Mouse (Mus musculus) heart, embryonic 12.5 days (tissue): ENCODE results near the gene Smc3. TPM values are rescaled to one million over a fixed set of nuclear protein-coding genes. Genes with fewer than 3 reads are reported as not detected.
A peak's percentile ranks its signal among the peaks of the same experiment; 100 is the strongest.

ENCODE experiments used
- ATAC-seq: fragments of 200-750 bp; cut with Nextera tagmentation; 2 replicates; pipeline ENCODE4 v1.8.0; 2017; ENCODE audit warnings: moderate TSS enrichment, moderate library complexity; ENCODE audit not compliant: insufficient number of reproducible peaks, low FRiP score
- H3K27ac ChIP-seq: fragments of 300-500 bp; sonication (generic); 2 replicates; pipeline ENCODE4 v1.5.1; 2016; ENCODE audit warnings: mild to moderate bottlenecking, moderate library complexity; ENCODE audit not compliant: poor library complexity, severe bottlenecking
- H3K27me3 ChIP-seq: fragments of 300-500 bp; sonication (generic); replicated peaks from 2 replicates; pipeline ENCODE4 v1.6.1; 2016; ENCODE audit warnings: mild to moderate bottlenecking, moderate library complexity
- H3K36me3 ChIP-seq: fragments of 300-500 bp; sonication (generic); 2 replicates; pipeline ENCODE4 v1.6.1; 2016; ENCODE audit warnings: mild to moderate bottlenecking, moderate library complexity
- H3K4me1 ChIP-seq: fragments of 300-500 bp; sonication (generic); replicated peaks from 2 replicates; pipeline ENCODE4 v1.6.1; 2016; ENCODE audit warnings: mild to moderate bottlenecking
- H3K4me2 ChIP-seq: fragments of 300-500 bp; sonication (generic); 2 replicates; pipeline ENCODE4 v1.6.1; 2016; ENCODE audit warnings: mild to moderate bottlenecking, moderate library complexity
- H3K4me3 ChIP-seq: fragments of 300-500 bp; sonication (generic); 2 replicates; pipeline ENCODE4 v1.5.1; 2016; ENCODE audit warnings: mild to moderate bottlenecking
- H3K9ac ChIP-seq: fragments of 300-500 bp; sonication (generic); 2 replicates; pipeline ENCODE4 v1.6.1; 2016; ENCODE audit warnings: mild to moderate bottlenecking, moderate library complexity
- H3K9me3 ChIP-seq: fragments of 300-500 bp; sonication (generic); replicated peaks from 2 replicates; pipeline ENCODE4 v1.6.1; 2016; ENCODE audit warnings: mild to moderate bottlenecking, moderate library complexity
- WGBS: fragments of 180-500 bp; shearing (Covaris S2); methylation state at CpG from one replicate; pipeline ENCODE4 v1.1.7; 2016; 5-methylcytosine and 5-hydroxymethylcytosine counted together
- polyA plus RNA-seq: library from polyadenylated mRNA; unstranded; fragments of >200 nt; fragmentation: Nextera tagmentation; extraction: Ambion mirVana; gene quantifications from 2 replicates; pipeline ENCODE4 v1.2.1, GENCODE M21; 2016

Gene Smc3
- 45.6 and 47.1 TPM in 2 replicates for polyA plus RNA-seq

DNA sequence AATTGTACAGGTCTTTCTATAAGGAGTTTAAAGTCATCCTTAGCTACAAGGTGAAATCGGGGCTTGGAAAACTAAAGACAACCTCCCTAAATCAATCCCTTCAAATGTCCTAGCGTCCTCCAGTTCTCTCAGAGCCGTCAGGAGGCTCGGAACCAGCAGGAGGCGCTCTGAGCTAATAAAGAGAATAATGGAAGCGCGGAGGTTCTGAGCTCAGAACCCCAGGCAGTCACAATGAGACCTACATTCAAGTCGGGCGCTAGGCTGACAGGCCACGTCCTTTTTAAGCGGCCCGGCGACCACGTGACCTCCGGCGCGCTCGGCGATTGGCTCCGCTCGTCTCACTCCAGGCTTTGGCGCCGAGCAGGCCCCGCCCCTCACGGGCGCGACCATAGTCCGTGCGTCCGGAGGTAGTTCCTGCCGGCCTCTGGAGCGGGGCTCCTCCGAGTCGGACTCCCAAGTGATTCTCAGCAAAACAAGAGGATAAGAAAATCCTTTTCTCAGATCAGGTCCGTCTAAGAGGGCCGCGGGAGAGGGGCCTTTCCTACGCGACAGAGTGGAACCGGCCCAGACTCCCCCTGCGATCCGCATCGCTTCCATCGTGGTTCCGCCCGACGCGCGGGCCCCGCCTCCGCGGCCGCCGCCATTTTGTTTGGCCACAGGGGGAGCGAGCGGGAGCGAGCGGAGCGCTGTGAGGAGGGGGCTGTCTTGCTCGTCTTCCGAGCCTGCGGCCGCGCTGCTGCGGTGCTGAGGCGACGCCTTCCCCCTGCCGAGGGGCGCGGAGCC, at the start of gene Smc3:
Gene Smc3 (plus strand): TSS at position 642 of the 783 bp plus-strand sequence.
- ATAC-seq = peak; percentile 98
- Histone ChIP-seq H3K27ac (peak within 1 kb of the TSS; percentile 84), H3K4me3 (peak within 1 kb of the TSS; percentile 96), H3K9ac (peak within 1 kb of the TSS; percentile 95), H3K36me3 (peaks cover 3% of the 10 kb centered on the region), H3K27me3 (no peaks in the 10 kb centered on the region), H3K4me2 (peak within 1 kb of the TSS; percentile 86), H3K9me3 (no peaks in the 10 kb centered on the region), H3K4me1 (peaks cover 14% of the 10 kb centered on the region)
- WGBS = under 1% methylated on average over 68 of the region's 70 CpGs

- Histone ChIP-seq H3K4me3 (no peak overlapping the region), H3K9ac (no peak overlapping the region), H3K27me3 (no peaks in the 10 kb centered on the region), H3K4me1 (peaks cover 21% of the 10 kb centered on the region), H3K9me3 (no peaks in the 10 kb centered on the region), H3K27ac (no peak overlapping the region), H3K4me2 (0 out of 2 replicates have a peak overlapping the region, but pooled peaks have one; percentile 1), H3K36me3 (no peaks in the 10 kb centered on the region)
- 61% methylated on average over 12 of the region's 12 CpGs for WGBS
- ATAC-seq = no peak
Measured at GRCm38 (mm10) chr19:53550972-53551371, 49.2 kb upstream of the Smc3 start.

GRCm38 (mm10) chr19:53552216-53552786, 47.9 kb upstream of the Smc3 start:
- H3K27ac ChIP-seq = no peak overlapping the region
- ATAC-seq = no peak
- peaks cover 26% of the 10 kb centered on the region for H3K4me1 ChIP-seq
- H3K9me3 ChIP-seq = no peaks in the 10 kb centered on the region
- H3K27me3 ChIP-seq = no peaks in the 10 kb centered on the region
- H3K4me3 ChIP-seq = no peak overlapping the region
- H3K4me2 ChIP-seq = no peak overlapping the region
- H3K36me3 ChIP-seq = no peaks in the 10 kb centered on the region
- 31% methylated on average over 10 of the region's 10 CpGs for WGBS
- no peak overlapping the region for H3K9ac ChIP-seq

- Histone ChIP-seq H3K27ac (no peak overlapping the region), H3K4me3 (no peak overlapping the region), H3K4me2 (no peak overlapping the region), H3K9me3 (no peaks in the 10 kb centered on the region), H3K27me3 (no peaks in the 10 kb centered on the region), H3K4me1 (peaks cover 31% of the 10 kb centered on the region), H3K36me3 (no peaks in the 10 kb centered on the region), H3K9ac (no peak overlapping the region)
- 32% methylated on average over 6 of the region's 6 CpGs for WGBS
- no peak for ATAC-seq
Measured at GRCm38 (mm10) chr19:53552795-53553194, 47.4 kb upstream of the Smc3 start.

DNA sequence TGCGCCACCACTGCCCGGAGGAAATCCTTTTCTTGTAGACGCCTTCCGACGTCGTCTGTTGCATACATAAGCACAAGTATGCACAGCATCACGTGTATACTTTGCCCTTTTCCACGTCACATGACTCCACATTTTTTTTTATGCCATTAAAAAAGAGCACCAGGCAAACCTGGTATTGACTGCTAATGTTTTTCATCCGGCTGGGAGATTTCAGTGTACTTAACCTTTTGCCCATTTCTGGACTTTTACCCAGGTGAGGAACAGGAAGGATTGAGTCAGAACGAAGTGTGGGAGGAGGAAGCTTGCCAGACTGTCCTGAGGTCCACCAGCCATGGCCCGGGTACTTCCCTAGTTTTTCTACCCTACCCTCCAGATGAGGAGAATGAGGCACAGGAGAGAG, 45.8 kb upstream of the Smc3 start:
- no peaks in the 10 kb centered on the region for H3K36me3 ChIP-seq
- whole genome bisulfite sequencing = 83% methylated on average over 11 of the region's 11 CpGs
- no peak overlapping the region for H3K4me2 ChIP-seq
- H3K27me3 ChIP-seq = no peaks in the 10 kb centered on the region
- no peak for ATAC-seq
- H3K27ac ChIP-seq = no peak overlapping the region
- H3K9ac ChIP-seq = no peak overlapping the region
- H3K9me3 ChIP-seq = no peaks in the 10 kb centered on the region
- H3K4me3 ChIP-seq = no peak overlapping the region
- peaks cover 34% of the 10 kb centered on the region for H3K4me1 ChIP-seq

DNA sequence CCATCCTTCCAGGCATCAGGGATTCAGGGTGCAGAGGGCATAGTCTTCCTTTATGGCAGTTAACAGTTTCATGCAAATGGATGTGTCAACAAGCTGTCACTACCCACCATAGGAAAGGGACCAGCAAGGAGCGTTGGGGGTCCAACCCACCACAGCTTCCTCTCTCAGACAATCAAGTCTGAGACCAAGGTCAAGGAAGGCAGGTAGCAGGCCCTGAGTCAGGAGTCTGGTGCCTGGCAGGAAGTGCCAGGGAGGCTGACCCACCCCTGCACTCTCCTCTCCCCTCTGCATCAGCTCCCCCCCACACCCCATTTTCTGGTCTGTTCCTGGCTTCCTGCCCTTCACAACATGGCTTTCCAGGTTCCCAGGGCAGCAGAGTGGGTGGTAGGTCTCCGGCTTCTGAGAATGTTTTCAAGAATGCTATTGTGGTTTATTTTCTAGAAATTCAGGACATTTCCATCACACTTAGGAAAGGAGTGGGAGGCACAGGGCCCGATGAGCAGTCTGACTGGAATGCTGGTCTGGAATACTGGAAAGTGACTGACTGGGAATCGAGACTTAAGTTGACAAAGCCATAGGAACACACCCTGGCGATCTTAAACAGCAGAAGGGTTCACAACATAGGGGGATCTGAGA, 45.1 kb upstream of the Smc3 start:
- H3K36me3 ChIP-seq = no peaks in the 10 kb centered on the region
- H3K9ac ChIP-seq = no peak overlapping the region
- peaks cover 34% of the 10 kb centered on the region for H3K4me1 ChIP-seq
- no peak overlapping the region for H3K27ac ChIP-seq
- no peaks in the 10 kb centered on the region for H3K27me3 ChIP-seq
- no peak for ATAC-seq
- H3K9me3 ChIP-seq = no peaks in the 10 kb centered on the region
- no peak overlapping the region for H3K4me2 ChIP-seq
- H3K4me3 ChIP-seq = no peak overlapping the region
- WGBS = 50% methylated on average over 5 of the region's 5 CpGs

DNA sequence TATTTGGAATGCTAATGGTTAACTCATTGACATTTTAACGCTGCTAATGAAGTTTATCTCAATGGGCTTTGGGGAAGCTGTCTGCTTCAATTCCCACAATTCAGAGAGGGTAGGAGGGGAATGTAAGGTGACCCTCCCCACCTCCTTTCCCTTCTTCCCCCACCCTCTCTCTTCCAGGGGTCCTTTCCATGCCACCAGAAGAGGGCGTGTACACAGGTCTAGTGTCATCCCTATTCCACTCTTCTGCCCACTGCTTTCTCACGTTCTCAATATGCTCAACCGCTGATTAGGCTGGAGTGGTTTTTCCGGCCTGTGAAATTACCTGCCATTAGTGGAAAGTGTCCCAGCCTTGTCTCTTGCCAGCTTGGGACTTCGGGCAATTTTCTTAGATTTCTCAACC, 43.4 kb upstream of the Smc3 start:
- H3K27me3 ChIP-seq = no peaks in the 10 kb centered on the region
- ATAC-seq = no peak
- H3K9me3 ChIP-seq = no peaks in the 10 kb centered on the region
- H3K27ac ChIP-seq = no peak overlapping the region
- 28% methylated on average over 6 of the region's 6 CpGs for WGBS
- peak overlapping the region; percentile 26 for H3K4me3 ChIP-seq
- peak overlapping the region; percentile 38; the same call in 1 of the 2 replicates for H3K9ac ChIP-seq
- peak overlapping the region; percentile 61 for H3K4me2 ChIP-seq
- no peaks in the 10 kb centered on the region for H3K36me3 ChIP-seq
- peaks cover 27% of the 10 kb centered on the region for H3K4me1 ChIP-seq

- H3K27me3 ChIP-seq = no peaks in the 10 kb centered on the region
- no peak overlapping the region for H3K27ac ChIP-seq
- H3K4me3 ChIP-seq = peak overlapping the region; percentile 26
- WGBS = 21% methylated on average over 20 of the region's 20 CpGs
- peak; percentile 48; the same call in 1 of the 2 replicates for ATAC-seq
- no peaks in the 10 kb centered on the region for H3K9me3 ChIP-seq
- peak overlapping the region; percentile 61 for H3K4me2 ChIP-seq
- H3K4me1 ChIP-seq = peaks cover 27% of the 10 kb centered on the region
- H3K36me3 ChIP-seq = no peaks in the 10 kb centered on the region
- H3K9ac ChIP-seq = peak overlapping the region; percentile 38; the same call in 1 of the 2 replicates
Measured at GRCm38 (mm10) chr19:53557267-53557936, 42.8 kb upstream of the Smc3 start.

DNA sequence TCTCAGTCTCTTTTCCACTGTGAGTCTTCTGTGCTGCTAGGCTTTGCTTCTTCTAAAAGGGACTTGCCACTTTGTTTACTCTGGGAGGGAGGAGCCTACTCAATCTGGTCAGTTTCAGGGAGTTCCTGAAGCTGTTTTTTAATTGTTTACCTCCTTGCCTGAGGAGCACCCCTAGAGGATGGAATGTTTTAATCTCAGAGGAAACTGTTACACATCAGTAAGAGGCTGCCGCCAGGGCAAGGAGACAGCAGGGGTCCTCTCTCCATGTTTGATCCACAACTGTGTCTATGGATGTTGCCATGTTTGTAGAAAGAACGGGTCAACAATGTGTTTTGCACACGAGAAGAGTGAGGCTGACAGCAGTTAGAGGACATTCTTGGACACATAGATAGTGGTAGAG, 39.8 kb upstream of the Smc3 start:
- Histone ChIP-seq H3K27ac (no peak overlapping the region), H3K4me3 (no peak overlapping the region), H3K9me3 (peaks cover 6% of the 10 kb centered on the region), H3K27me3 (no peaks in the 10 kb centered on the region), H3K9ac (no peak overlapping the region), H3K36me3 (no peaks in the 10 kb centered on the region), H3K4me1 (peaks cover 24% of the 10 kb centered on the region), H3K4me2 (no peak overlapping the region)
- no peak for ATAC-seq
- 83% methylated on average over 3 of the region's 3 CpGs for WGBS

- Histone ChIP-seq H3K36me3 (no peaks in the 10 kb centered on the region), H3K9me3 (peaks cover 8% of the 10 kb centered on the region), H3K4me2 (no peak overlapping the region), H3K27ac (no peak overlapping the region), H3K4me1 (peaks cover 15% of the 10 kb centered on the region), H3K9ac (no peak overlapping the region), H3K4me3 (no peak overlapping the region), H3K27me3 (no peaks in the 10 kb centered on the region)
- 29% methylated on average over 4 of the region's 4 CpGs for WGBS
- no peak for ATAC-seq
Measured at GRCm38 (mm10) chr19:53564174-53564573, 36.0 kb upstream of the Smc3 start.
